Mouse (Mus musculus): ENCODE data around the gene Map2k3. TPM values are rescaled to one million over a fixed set of nuclear protein-coding genes. Genes with fewer than 3 reads are reported as not detected.
"Not testable (repeated sequence)": the region's sequence is repeated elsewhere in the genome, so short reads cannot be mapped to it uniquely, and the experiment has no call there.

Map2k3 gene
- 10 to 100 TPM; 48.1 to 70.2 TPM for polyA plus RNA-seq (2017; shearing (Covaris generic))

GRCm38 (mm10) chr11:60931869-60932481 lies at the start of gene Map2k3:
TSS of gene Map2k3 (plus strand) at chr11:60932033.
- peak; percentile 85 for ATAC-seq

DNA sequence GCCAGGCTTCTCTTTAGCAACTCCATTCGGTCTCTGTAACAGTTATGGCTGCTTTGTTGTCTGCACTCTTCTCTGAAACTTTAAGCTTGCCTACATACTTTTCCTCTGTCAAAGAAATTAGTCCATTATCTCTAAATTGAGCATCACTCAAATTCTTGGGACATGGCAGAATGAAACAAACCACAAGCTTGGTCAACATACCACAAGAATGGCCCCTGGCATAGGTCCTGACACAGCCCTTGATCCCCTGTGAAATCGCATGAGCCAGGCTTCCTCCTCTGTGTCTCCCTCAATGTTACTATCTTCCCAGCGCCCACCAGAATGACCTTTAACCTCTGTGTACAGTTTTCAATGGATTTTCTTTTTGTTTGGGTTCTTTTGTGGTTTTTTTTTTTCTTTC lies 49.4 kb upstream of the Map2k3 start:
- ATAC-seq, result no peak

- not testable (repeated sequence) for ATAC-seq
Observed at GRCm38 (mm10) chr11:60886986-60887385, 44.8 kb upstream of the Map2k3 start.

DNA sequence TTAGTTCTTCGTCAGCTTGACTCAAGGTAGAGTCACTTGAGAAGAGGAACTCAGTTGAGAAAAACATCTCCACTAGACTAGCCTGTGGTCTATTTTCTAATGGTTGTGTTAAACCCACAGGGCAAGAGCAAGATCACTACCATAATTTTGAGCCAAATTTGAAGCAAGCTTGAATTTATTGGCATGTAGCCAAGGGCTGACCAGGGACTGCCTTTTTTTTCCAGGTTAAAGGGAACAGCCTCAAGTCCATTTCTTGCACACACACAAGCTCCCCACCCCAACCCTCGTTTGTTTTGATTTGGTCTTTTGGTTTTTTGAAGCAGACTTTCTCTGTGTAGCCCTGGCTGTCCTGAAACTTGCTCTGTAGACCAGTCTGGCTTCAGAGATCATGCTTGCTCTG lies 42.0 kb upstream of the Map2k3 start:
- no peak for ATAC-seq

GRCm38 (mm10) chr11:60890286-60890685 lies 41.5 kb upstream of the Map2k3 start:
- no peak for ATAC-seq

GRCm38 (mm10) chr11:60890744-60891143 lies 41.1 kb upstream of the Map2k3 start:
- ATAC-seq, result no peak

GRCm38 (mm10) chr11:60895915-60896314 lies 35.9 kb upstream of the Map2k3 start:
- no peak for ATAC-seq

GRCm38 (mm10) chr11:60902001-60902400 lies 29.8 kb upstream of the Map2k3 start:
- no peak for ATAC-seq

DNA sequence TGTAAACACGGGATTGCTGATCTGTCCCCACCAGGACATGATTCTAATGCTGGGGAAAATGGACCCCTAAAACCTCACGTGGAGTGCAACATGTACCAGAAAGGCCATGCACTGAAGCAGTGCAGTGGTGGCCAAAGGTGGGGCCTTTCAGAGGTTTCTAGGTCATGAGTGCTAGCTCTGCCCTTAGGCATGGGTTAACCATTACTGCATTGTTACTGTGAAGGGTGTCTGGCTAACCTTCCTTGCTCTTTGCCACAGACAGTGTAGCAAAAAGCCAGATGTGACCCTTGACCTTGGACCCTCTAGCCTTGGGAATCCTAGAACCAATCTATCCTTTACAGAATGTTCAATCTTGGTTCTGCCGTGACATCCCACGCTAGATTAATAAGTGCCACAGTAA lies 29.3 kb upstream of the Map2k3 start:
- no peak for ATAC-seq

DNA sequence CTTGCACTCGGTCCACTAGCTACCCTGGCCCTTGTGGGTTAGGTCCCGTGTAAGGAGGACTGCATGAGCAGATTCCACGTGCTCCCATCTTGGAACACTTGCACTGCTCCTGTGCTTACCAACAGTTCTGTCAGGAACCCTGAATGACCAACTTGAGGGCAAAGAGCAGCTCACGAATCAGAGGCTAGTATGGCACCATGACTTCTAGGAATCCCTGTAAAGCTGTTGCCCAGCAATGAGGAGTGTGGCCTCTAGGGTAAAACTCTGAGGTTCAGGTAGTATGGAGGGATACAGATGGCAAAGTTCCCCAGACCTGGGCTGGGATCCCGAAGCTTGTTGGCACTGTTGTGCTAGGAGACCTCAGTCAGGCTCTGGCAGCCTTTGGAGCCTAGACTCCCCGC lies 28.2 kb upstream of the Map2k3 start:
- ATAC-seq, result no peak

- ATAC-seq, result no peak
Observed at GRCm38 (mm10) chr11:60905407-60906120, 26.3 kb upstream of the Map2k3 start.

GRCm38 (mm10) chr11:60906449-60906848 lies 25.4 kb upstream of the Map2k3 start:
- no peak for ATAC-seq

- ATAC-seq, result no peak
Observed at GRCm38 (mm10) chr11:60908073-60908472, 23.8 kb upstream of the Map2k3 start.

DNA sequence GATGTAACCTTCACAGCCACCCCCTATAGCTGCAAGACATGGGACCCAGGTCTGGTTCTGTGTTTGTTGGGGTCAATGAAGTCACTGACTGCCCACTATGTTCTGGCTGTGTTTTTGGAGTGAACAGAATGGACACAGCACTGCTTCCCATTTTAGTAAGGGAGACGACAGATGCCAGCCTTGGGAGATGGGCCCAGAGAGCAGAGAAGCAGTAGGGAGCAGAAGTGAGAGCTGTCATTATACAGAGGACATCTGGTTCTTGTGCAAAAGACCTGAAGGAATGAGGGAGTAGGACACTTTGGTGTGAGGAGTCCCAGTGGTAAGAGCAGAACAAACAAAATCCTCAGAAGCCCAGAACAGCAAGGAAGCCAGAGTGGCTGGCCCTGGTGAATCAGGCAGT lies 22.2 kb upstream of the Map2k3 start:
- ATAC-seq, result no peak

- no peak for ATAC-seq
Observed at GRCm38 (mm10) chr11:60912525-60912973, 19.3 kb upstream of the Map2k3 start.

GRCm38 (mm10) chr11:60913301-60914196 lies 18.3 kb upstream of the Map2k3 start:
- ATAC-seq, result peak; percentile 98

DNA sequence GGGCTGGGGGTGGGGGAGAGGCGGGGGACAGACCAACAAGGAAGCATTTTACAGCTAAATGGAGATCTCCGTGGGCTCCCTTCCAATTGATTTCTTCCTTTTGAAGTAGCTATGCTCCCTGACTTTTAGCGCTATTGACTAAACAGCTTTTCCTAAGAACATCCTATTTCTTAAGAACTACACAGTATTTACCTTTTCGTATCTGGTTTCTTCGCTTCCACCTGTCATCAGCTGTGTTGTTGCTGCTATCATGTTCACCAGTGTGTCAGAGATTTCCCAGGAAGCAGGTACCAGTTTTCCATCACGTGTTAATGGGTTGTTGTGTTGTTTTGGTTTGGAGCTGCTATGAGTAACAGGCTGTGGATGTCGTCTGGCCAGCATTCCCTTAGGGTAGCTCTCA lies 17.3 kb upstream of the Map2k3 start, which contains the start of gene Natd1:
Gene Natd1 (minus strand): TSS at position 260 of the 400 bp plus-strand sequence.
- ATAC-seq, result no peak

GRCm38 (mm10) chr11:60915201-60915600 lies 16.6 kb upstream of the Map2k3 start:
- ATAC-seq, result no peak

DNA sequence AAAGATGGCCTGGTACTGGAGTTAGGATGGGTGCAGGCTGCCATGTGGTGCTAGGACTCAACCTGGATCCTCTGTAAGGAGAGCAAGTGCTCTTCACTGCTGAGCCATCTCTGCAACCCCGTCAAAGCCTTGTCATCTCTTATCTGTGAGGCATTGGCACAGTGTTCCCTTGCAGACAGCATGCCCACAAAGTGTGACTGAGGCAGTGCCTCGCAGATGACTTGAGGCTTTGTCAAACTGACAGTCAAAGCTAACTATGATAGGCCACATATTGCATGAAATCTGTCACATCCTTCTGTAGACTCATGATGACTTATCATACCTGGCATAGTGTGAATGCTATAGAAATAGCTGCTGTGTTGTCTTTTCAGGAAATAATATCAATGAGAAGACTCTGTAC lies 11.8 kb upstream of the Map2k3 start:
- no peak for ATAC-seq

GRCm38 (mm10) chr11:60922195-60922594 lies 9.6 kb upstream of the Map2k3 start:
- ATAC-seq, result no peak

DNA sequence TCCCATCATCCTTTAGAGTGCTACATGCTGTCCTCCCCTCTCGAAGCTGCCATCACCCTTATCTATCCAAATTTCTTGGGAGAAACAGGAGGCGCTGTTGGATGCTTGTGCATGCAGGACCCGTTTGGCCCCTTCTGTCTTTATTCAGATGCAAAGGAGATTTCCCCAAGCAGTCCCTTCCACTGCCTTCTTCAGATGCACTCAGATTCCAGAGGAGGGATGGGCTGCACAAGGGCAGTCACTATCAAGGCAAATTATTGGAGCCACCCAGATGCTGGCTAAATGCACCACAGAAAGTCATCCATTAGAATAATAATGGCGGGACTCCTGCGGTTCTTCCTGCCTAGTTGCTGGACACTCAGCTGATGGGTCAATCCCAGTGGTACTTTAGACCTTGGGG lies 8.9 kb upstream of the Map2k3 start:
- ATAC-seq, result no peak

GRCm38 (mm10) chr11:60924498-60924897 lies 7.3 kb upstream of the Map2k3 start:
- ATAC-seq, result no peak

GRCm38 (mm10) chr11:60924981-60925380 lies 6.9 kb upstream of the Map2k3 start:
- no peak for ATAC-seq
